Comparison of ENCODE assay signal across 25 mouse cellular contexts in genomic region chr16:91126734-91127524, GRCm38 (mm10). TPM values are rescaled to one million over a fixed set of nuclear protein-coding genes. Genes with fewer than 3 reads are reported as not detected.
DNase-seq lines count a peak whose midpoint lies in the region; ATAC-seq and TF ChIP-seq lines count a peak whose summit lies in the region.
"Had no signal": no experiment of that assay in that cellular context is flagged by ENCODE, and none has a peak within 500 bp of the region (broad histone marks: within the 10 kb centered on the region; RNA-seq: fewer than 3 reads in every experiment).

No protein-coding gene starts in this region.

- no peak overlapping the region for H3K27ac ChIP-seq in midbrain, embryonic 11.5 days (ENCODE audit: low read depth, low read length)
- no peak overlapping the region for H3K27ac ChIP-seq in midbrain, embryonic 14.5 days (replicated peaks; ENCODE audit: low read depth, low read length)
- H3K27ac ChIP-seq in MEL (ENCODE audit: control insufficient read depth, low read depth, low read length), result peak overlapping the region; percentile 76
- H3K27ac ChIP-seq in lung, postnatal 0 days (ENCODE audit: low read length), result no peak overlapping the region

- no peaks in the 10 kb centered on the region for H3K4me1 ChIP-seq in midbrain, embryonic 11.5 days (ENCODE audit: control insufficient read depth, insufficient read depth, low read length)
- no peaks in the 10 kb centered on the region; the same call in 1 of the 2 replicates for H3K4me1 ChIP-seq in midbrain, embryonic 14.5 days (ENCODE audit: control insufficient read depth, insufficient read depth, low read length)
- peaks cover 0 to 14% of the 10 kb centered on the region in 2 experiments; a peak in 3 of 4 replicates for H3K4me1 ChIP-seq in MEL (ENCODE audit: control insufficient read depth in 1 of 2, insufficient read depth in 2 of 2, low read length in 2 of 2)
- no peaks in the 10 kb centered on the region for H3K4me1 ChIP-seq in lung, postnatal 0 days (ENCODE audit: insufficient read depth, low read depth, low read length)

- no peak overlapping the region for H3K4me2 ChIP-seq in midbrain, embryonic 11.5 days
- H3K4me2 ChIP-seq in midbrain, embryonic 14.5 days (ENCODE audit: low read length), result no peak overlapping the region
- H3K4me2 ChIP-seq in lung, postnatal 0 days (replicated peaks; ENCODE audit: low read depth, low read length), result no peak overlapping the region

- peak; percentile 54 for DNase-seq in midbrain, embryonic 11.5 days (ENCODE audit: low spot score, missing footprints)
- DNase-seq in midbrain, embryonic 14.5 days, result no peak
- DNase-seq in 416B (ENCODE audit: low read depth) (peak; percentile 10), MEL (ENCODE audit: low read depth, low spot score) (peak; percentile 90), MEL-GATA-1-ER (ENCODE audit: extremely low read depth, low read depth) (peak; percentile 92)
- no peak for DNase-seq in adrenal gland, adult 8-10 months
- no peak for DNase-seq in lung, postnatal 0 days (ENCODE audit: low spot score)
- DNase-seq in left cerebral cortex, postnatal 14 days (ENCODE audit: low spot score in 2 of 2), result no peak
- DNase-seq: adrenal gland, adult 2 months; adrenal gland, postnatal 10 days; adrenal gland, postnatal 14 days; adrenal gland, postnatal 25 days; adrenal gland, postnatal 36 days; B cell, adult 2 months; cerebellum, adult 11 months; cerebellum, adult 11-12 months; cerebellum, adult 18-20 months; cerebellum, adult 2 months; cerebellum, adult 8-10 months; cerebellum, adult 9-10 months had no signal

- ATAC-seq in midbrain, embryonic 11.5 days (ENCODE audit: low FRiP score), result no peak
- no peak for ATAC-seq in midbrain, embryonic 14.5 days (ENCODE audit: low FRiP score, low TSS enrichment)
- ATAC-seq in lung, postnatal 0 days, result no peak
- ATAC-seq: activated CD4-positive, CD25-positive, alpha-beta regulatory T cell, adult 4 months; CD4-positive, CD25-positive, alpha-beta regulatory T cell, adult 4 months; Patski had no signal

- H3K36me3 ChIP-seq in midbrain, embryonic 11.5 days (ENCODE audit: control insufficient read depth, insufficient read depth, low read length), result no peaks in the 10 kb centered on the region
- no peaks in the 10 kb centered on the region for H3K36me3 ChIP-seq in midbrain, embryonic 14.5 days (ENCODE audit: control insufficient read depth, insufficient read depth, low read length)
- H3K36me3 ChIP-seq in MEL (ENCODE audit: control insufficient read depth in 1 of 2, insufficient read depth in 2 of 2, low read length in 2 of 2), result peaks cover 0 to 3% of the 10 kb centered on the region in 2 experiments; a peak in 2 of 4 replicates
- H3K36me3 ChIP-seq in lung, postnatal 0 days (ENCODE audit: insufficient read depth, low read length), result no peaks in the 10 kb centered on the region
- H3K36me3 ChIP-seq: G1E had no signal

- TF ChIP-seq RAD21 in MEL (IDR thresholded peaks at IDR 0.05; ENCODE audit: low read depth, low read length), result no peak

- peak; percentile 51 to 69; a peak in 3 of 4 replicates for TF ChIP-seq POLR2A in MEL (IDR thresholded peaks at IDR 0.05; ENCODE audit: control insufficient read depth in 1 of 2, insufficient read depth in 1 of 2, low read depth in 1 of 2, low read length in 2 of 2, poor library complexity in 1 of 2)

- no peaks in the 10 kb centered on the region for H3K9me3 ChIP-seq in midbrain, embryonic 11.5 days (ENCODE audit: control insufficient read depth, low read length)
- no peaks in the 10 kb centered on the region for H3K9me3 ChIP-seq in midbrain, embryonic 14.5 days (ENCODE audit: control insufficient read depth, low read length)
- H3K9me3 ChIP-seq in MEL (replicated peaks; ENCODE audit: insufficient read depth, low read length), result no peaks in the 10 kb centered on the region
- no peaks in the 10 kb centered on the region for H3K9me3 ChIP-seq in lung, postnatal 0 days (ENCODE audit: low read length)
- H3K9me3 ChIP-seq: G1E had no signal

- 85% methylated on average over 8 of the region's 8 CpGs for WGBS in midbrain, embryonic 11.5 days
- WGBS in midbrain, embryonic 14.5 days, result 87% methylated on average over 8 of the region's 8 CpGs
- WGBS in lung, postnatal 0 days, result 73% methylated on average over 8 of the region's 8 CpGs

- H3K79me2 ChIP-seq in MEL (ENCODE audit: control insufficient read depth, insufficient read depth, low read length, poor library complexity), result no peaks in the 10 kb centered on the region

- TF ChIP-seq CTCF in MEL (IDR thresholded peaks at IDR 0.05 in 2 of 3, conservative IDR thresholded peaks at IDR 0.05 in 1 of 3; ENCODE audit: control insufficient read depth in 1 of 3, insufficient read depth in 1 of 3, low read depth in 2 of 3, low read length in 3 of 3, poor library complexity in 1 of 3, severe bottlenecking in 1 of 3), result no peak
- no peak for TF ChIP-seq CTCF in lung, postnatal 0 days (IDR thresholded peaks at IDR 0.05)

- TF ChIP-seq EP300 in MEL (IDR thresholded peaks at IDR 0.05; ENCODE audit: low read depth in 1 of 2, low read length in 2 of 2), result peak in 1 of 2 experiments; percentile 35; a peak in 2 of 4 replicates
- no peak for TF ChIP-seq EP300 in lung, postnatal 0 days (IDR thresholded peaks at IDR 0.05)

- no peak overlapping the region for H3K9ac ChIP-seq in midbrain, embryonic 11.5 days (ENCODE audit: low read length)
- H3K9ac ChIP-seq in midbrain, embryonic 14.5 days (replicated peaks; ENCODE audit: low read length), result no peak overlapping the region
- H3K9ac ChIP-seq in MEL (ENCODE audit: control insufficient read depth, low read depth, low read length, poor library complexity, severe bottlenecking), result peak overlapping the region; percentile 69
- no peak overlapping the region for H3K9ac ChIP-seq in lung, postnatal 0 days (replicated peaks; ENCODE audit: low read depth)

- no peaks in the 10 kb centered on the region; the same call in 1 of the 2 replicates for H3K27me3 ChIP-seq in midbrain, embryonic 11.5 days (ENCODE audit: control insufficient read depth, insufficient read depth, low read length)
- H3K27me3 ChIP-seq in midbrain, embryonic 14.5 days (ENCODE audit: control insufficient read depth, insufficient read depth, low read length), result 0 out of 2 replicates have a peak, but pooled peaks cover 3% of the 10 kb centered on the region
- H3K27me3 ChIP-seq in MEL (ENCODE audit: control insufficient read depth in 1 of 2, insufficient read depth in 2 of 2, low read length in 2 of 2), result no peaks in the 10 kb centered on the region
- H3K27me3 ChIP-seq in lung, postnatal 0 days (replicated peaks; ENCODE audit: insufficient read depth, low read length), result no peaks in the 10 kb centered on the region

- intact Hi-C loops in left cerebral cortex, postnatal 14 days (cut with DNase I), result no loop called here

- no peak overlapping the region for H3K4me3 ChIP-seq in midbrain, embryonic 11.5 days (ENCODE audit: low read depth, low read length)
- H3K4me3 ChIP-seq in midbrain, embryonic 14.5 days (replicated peaks; ENCODE audit: low read depth, low read length), result no peak overlapping the region
- H3K4me3 ChIP-seq in MEL (ENCODE audit: control insufficient read depth in 1 of 2, insufficient read depth in 1 of 2, low read depth in 2 of 2, low read length in 2 of 2), result peak overlapping the region; percentile 53 to 85
- H3K4me3 ChIP-seq in lung, postnatal 0 days (ENCODE audit: low read depth, low read length), result no peak overlapping the region

TF ChIP-seq in MEL, 35 proteins besides CTCF, POLR2A, EP300 and RAD21 (continues in another document):
- TF ChIP-seq MAFK (IDR thresholded peaks at IDR 0.05; ENCODE audit: borderline replicate concordance, low read depth, low read length) (peak; percentile 58; the same call in 1 of the 2 replicates), HCFC1 (IDR thresholded peaks at IDR 0.05; ENCODE audit: low read depth, low read length) (peak; percentile 63), ZC3H11A (IDR thresholded peaks at IDR 0.05; ENCODE audit: low read depth, low read length) (no peak), KAT2A (conservative IDR thresholded peaks at IDR 0.05; ENCODE audit: low read depth, low read length) (no peak), ELF1 (IDR thresholded peaks at IDR 0.05; ENCODE audit: low read depth, low read length) (peak; percentile 85), NRF1 (IDR thresholded peaks at IDR 0.05; ENCODE audit: insufficient read depth, low read depth, low read length, poor library complexity, severe bottlenecking) (peak; percentile 45; the same call in 1 of the 2 replicates), GATA1 (IDR thresholded peaks at IDR 0.05; ENCODE audit: low read depth, low read length) (0 out of 2 replicates have a peak, but pooled peaks have one; percentile 2), TAL1 (IDR thresholded peaks at IDR 0.05; ENCODE audit: low read length) (no peak), CHD1 (IDR thresholded peaks at IDR 0.05; ENCODE audit: low read depth, low read length) (no peak), TBP (IDR thresholded peaks at IDR 0.05; ENCODE audit: low read depth, low read length) (peak; percentile 72; the same call in 1 of the 2 replicates), POLR2AphosphoS5 (IDR thresholded peaks at IDR 0.05; ENCODE audit: borderline replicate concordance, low read depth, low read length) (no peak), ETS1 (IDR thresholded peaks at IDR 0.05; ENCODE audit: low read depth, low read length) (no peak; the same call in 1 of the 2 replicates), NELFE (IDR thresholded peaks at IDR 0.05; ENCODE audit: low read depth, low read length) (peak; percentile 68), MAZ (IDR thresholded peaks at IDR 0.05; ENCODE audit: low read depth, low read length) (peak; percentile 79; the same call in 1 of the 2 replicates), CHD2 (IDR thresholded peaks at IDR 0.05; ENCODE audit: low read length) (0 out of 2 replicates have a peak, but pooled peaks have one; percentile 45), MYB (IDR thresholded peaks at IDR 0.05; ENCODE audit: low read depth, low read length) (no peak), SMC3 (IDR thresholded peaks at IDR 0.05; ENCODE audit: low read depth, low read length) (no peak), POLR2AphosphoS2 (IDR thresholded peaks at IDR 0.05; ENCODE audit: low read length) (peak; percentile 47; the same call in 1 of the 2 replicates), MYC (IDR thresholded peaks at IDR 0.05; ENCODE audit: low read depth, low read length) (no peak), TCF12 (IDR thresholded peaks at IDR 0.05; ENCODE audit: low read depth, low read length) (peak; percentile 75)

RNA-seq across cellular contexts. Expression of gene 4932438H23Rik, which starts 32.0 kb away (rescaled TPM):
- polyA plus RNA-seq in midbrain, embryonic 11.5 days (2014; fragmentation: Nextera tagmentation; extraction: Ambion mirVana), result 0.26 TPM in 1 of 2 replicates, not detected in the other
- polyA plus RNA-seq in midbrain, embryonic 14.5 days (2014; fragmentation: Nextera tagmentation; extraction: Ambion mirVana), result 0.34 and 1.7 TPM in 2 replicates
- total RNA-seq in MEL (2012; rRNA removed), result not detected in 2 replicates
- not detected for polyA plus RNA-seq in MEL (2012; ENCODE audit: insufficient read depth in 1 of 2, insufficient read length in 2 of 2, low read depth in 1 of 2, low replicate concordance in 2 of 2, missing spikeins in 1 of 2)
- total RNA-seq in adrenal gland, adult 8-10 months (2022), result under 1 TPM in 2 of 4 experiments, not detected in 2; 0.17 to 0.32 TPM
- polyA plus RNA-seq in lung, postnatal 0 days (2015; fragmentation: Nextera tagmentation; extraction: Ambion mirVana), result 0.07 and 0.26 TPM in 2 replicates
- total RNA-seq in left cerebral cortex, postnatal 14 days (2021), result 1 to 10 TPM in 1 of 2 experiments, under 1 TPM in 1; 0.70 to 1.1 TPM
- total RNA-seq: adrenal gland, postnatal 14 days; adrenal gland, postnatal 25 days; adrenal gland, postnatal 36 days; CH12.LX had no signal
- polyA plus RNA-seq: adrenal gland, adult 2 months; Patski had no signal

Comparison
In these comparisons a context has a peak if more than half of its experiments do, and no peak if none do; other contexts are left out.
1. DNase-seq: peak in midbrain, embryonic 11.5 days (single experiment), 416B (single experiment), MEL (single experiment) and MEL-GATA-1-ER (single experiment); none in midbrain, embryonic 14.5 days (single experiment), adrenal gland, adult 8-10 months (single experiment), lung, postnatal 0 days (single experiment) and left cerebral cortex, postnatal 14 days (0 of 2).
2. H3K4me3 ChIP-seq: peak in MEL (2 of 2); none in midbrain, embryonic 11.5 days (single experiment), midbrain, embryonic 14.5 days (single experiment) and lung, postnatal 0 days (single experiment).